Mouse (Mus musculus) cortical plate, adult 2 months (tissue): ENCODE data around the gene Ift52.

Experiments used
- CTCF ChIP-seq: fragments of 200-500 bp; IDR thresholded peaks from 2 replicates; pipeline ENCODE4 v1.5.1; 2011; ENCODE audit warnings: mild to moderate bottlenecking, control low read depth, low read length; ENCODE audit not compliant: insufficient read depth; ENCODE audit errors: extremely low read depth
- POLR2A ChIP-seq: fragments of 200-500 bp; IDR thresholded peaks from 2 replicates; pipeline ENCODE4 v1.6.1; 2011; ENCODE audit warnings: mild to moderate bottlenecking, low read length, control low read depth; ENCODE audit not compliant: insufficient read depth; ENCODE audit errors: extremely low read depth

GRCm38 (mm10) chr2:163048125-163048524 lies 31.0 kb downstream of the Ift52 start:
- TF ChIP-seq CTCF (peak; percentile 74), POLR2A (no peak)
